Mouse (Mus musculus) kidney, embryonic 16.5 days (tissue): ENCODE results near the gene Whamm. TPM values are rescaled to one million over a fixed set of nuclear protein-coding genes. Genes with fewer than 3 reads are reported as not detected.

Source experiments
- ATAC-seq: fragments of 200-750 bp; cut with Nextera tagmentation; 2 replicates; pipeline ENCODE4 v1.8.0; 2017; ENCODE audit warnings: moderate TSS enrichment; ENCODE audit not compliant: low FRiP score, low TSS enrichment
- H3K27ac ChIP-seq: fragments of 300-500 bp; sonication (generic); 2 replicates; pipeline ENCODE4 v1.5.1; 2014; ENCODE audit warnings: low read length
- H3K27me3 ChIP-seq: fragments of 300-500 bp; sonication (generic); 2 replicates; pipeline ENCODE4 v1.6.1; 2014; ENCODE audit warnings: low read length, control low read depth, mixed read lengths; ENCODE audit not compliant: insufficient read depth
- H3K36me3 ChIP-seq: fragments of 300-500 bp; sonication (generic); 2 replicates; pipeline ENCODE4 v1.6.1; 2014; ENCODE audit warnings: low read length, control low read depth, mixed read lengths; ENCODE audit not compliant: insufficient read depth
- H3K4me1 ChIP-seq: fragments of 300-500 bp; sonication (generic); 2 replicates; pipeline ENCODE4 v1.6.1; 2014; ENCODE audit warnings: low read length, control low read depth, mixed read lengths; ENCODE audit not compliant: insufficient read depth
- H3K4me2 ChIP-seq: fragments of 300-500 bp; sonication (generic); replicated peaks from 2 replicates; pipeline ENCODE4 v1.6.1; 2014; ENCODE audit warnings: low read depth, low read length
- H3K4me3 ChIP-seq: fragments of 300-500 bp; sonication (generic); 2 replicates; pipeline ENCODE4 v1.5.1; 2014; ENCODE audit warnings: mild to moderate bottlenecking, low read length
- H3K9ac ChIP-seq: fragments of 300-500 bp; sonication (generic); replicated peaks from 2 replicates; pipeline ENCODE4 v1.6.1; 2014; ENCODE audit warnings: low read length
- H3K9me3 ChIP-seq: fragments of 300-500 bp; sonication (generic); 2 replicates; pipeline ENCODE4 v1.6.1; 2016; ENCODE audit warnings: low read length, control low read depth
- WGBS: fragments of 180-500 bp; shearing (Covaris S2); extraction: QIAGEN DNeasy Blood & Tissue Kit; methylation state at CpG from one replicate; pipeline ENCODE4 v1.1.7; 2014; 5-methylcytosine and 5-hydroxymethylcytosine counted together
- polyA plus RNA-seq: library from polyadenylated mRNA; unstranded; fragments of >200 nt; fragmentation: Nextera tagmentation; extraction: Ambion mirVana; gene quantifications from 2 replicates; pipeline ENCODE4 v1.2.1, GENCODE M21; 2015

Whamm gene
- polyA plus RNA-seq, 1 experiment from 2014 or later, result 3.4 TPM

GRCm38 (mm10) chr7:81560101-81561049, 10.7 kb upstream of the Whamm start:
- Histone ChIP-seq H3K4me2 (no peak overlapping the region), H3K9me3 (no peaks in the 10 kb centered on the region), H3K9ac (no peak overlapping the region)

GRCm38 (mm10) chr7:81561211-81561610, 9.9 kb upstream of the Whamm start:
- no peak for ATAC-seq
- H3K9ac ChIP-seq, result no peak overlapping the region
- no peaks in the 10 kb centered on the region for H3K9me3 ChIP-seq
- no peaks in the 10 kb centered on the region for H3K4me1 ChIP-seq
- H3K27ac ChIP-seq, result no peak overlapping the region
- H3K27me3 ChIP-seq, result no peaks in the 10 kb centered on the region
- no peak overlapping the region for H3K4me3 ChIP-seq
- 82% methylated on average over 5 of the region's 5 CpGs for WGBS
- no peak overlapping the region for H3K4me2 ChIP-seq
- H3K36me3 ChIP-seq, result no peaks in the 10 kb centered on the region

More at GRCm38 (mm10) chr7:81560101-81561049, 10.7 kb upstream of the Whamm start:
- H3K27me3 ChIP-seq, result no peaks in the 10 kb centered on the region
- no peaks in the 10 kb centered on the region for H3K36me3 ChIP-seq
- 66% methylated on average over 8 of the region's 8 CpGs for WGBS
- H3K27ac ChIP-seq, result no peak overlapping the region
- H3K4me1 ChIP-seq, result no peaks in the 10 kb centered on the region
- ATAC-seq, result no peak
- no peak overlapping the region for H3K4me3 ChIP-seq

- WGBS, result 75% methylated on average over 4 of the region's 4 CpGs
- no peaks in the 10 kb centered on the region for H3K36me3 ChIP-seq
These were observed 7.5 kb upstream of the Whamm start for GRCm38 (mm10) chr7:81563506-81564015.

GRCm38 (mm10) chr7:81564766-81565165, 6.3 kb upstream of the Whamm start:
- H3K36me3 ChIP-seq, result no peaks in the 10 kb centered on the region
- ATAC-seq, result no peak
- H3K27ac ChIP-seq, result no peak overlapping the region
- no peak overlapping the region for H3K9ac ChIP-seq
- no peaks in the 10 kb centered on the region for H3K27me3 ChIP-seq
- WGBS, result 79% methylated on average over 7 of the region's 7 CpGs
- no peak overlapping the region for H3K4me2 ChIP-seq
- no peaks in the 10 kb centered on the region for H3K9me3 ChIP-seq
- no peaks in the 10 kb centered on the region for H3K4me1 ChIP-seq
- no peak overlapping the region for H3K4me3 ChIP-seq

More at GRCm38 (mm10) chr7:81563506-81564015, 7.5 kb upstream of the Whamm start:
- Histone ChIP-seq H3K4me2 (no peak overlapping the region), H3K27me3 (no peaks in the 10 kb centered on the region), H3K9ac (no peak overlapping the region), H3K4me3 (no peak overlapping the region), H3K9me3 (no peaks in the 10 kb centered on the region), H3K27ac (no peak overlapping the region), H3K4me1 (no peaks in the 10 kb centered on the region)
- no peak for ATAC-seq

GRCm38 (mm10) chr7:81565381-81566055, 5.5 kb upstream of the Whamm start:
- Histone ChIP-seq H3K4me1 (no peaks in the 10 kb centered on the region), H3K36me3 (no peaks in the 10 kb centered on the region), H3K27me3 (no peaks in the 10 kb centered on the region), H3K4me2 (no peak overlapping the region), H3K27ac (no peak overlapping the region), H3K9ac (no peak overlapping the region), H3K4me3 (no peak overlapping the region), H3K9me3 (no peaks in the 10 kb centered on the region)
- WGBS, result 66% methylated on average over 7 of the region's 7 CpGs
- no peak for ATAC-seq

- Histone ChIP-seq H3K4me2 (no peak overlapping the region), H3K27me3 (no peaks in the 10 kb centered on the region), H3K4me1 (no peaks in the 10 kb centered on the region), H3K9ac (no peak overlapping the region), H3K4me3 (no peak overlapping the region), H3K36me3 (no peaks in the 10 kb centered on the region), H3K27ac (no peak overlapping the region), H3K9me3 (no peaks in the 10 kb centered on the region)
- 84% methylated on average over 4 of the region's 4 CpGs for WGBS
- no peak for ATAC-seq
These were observed 4.7 kb upstream of the Whamm start for GRCm38 (mm10) chr7:81566332-81566731.

GRCm38 (mm10) chr7:81566892-81567291, 4.2 kb upstream of the Whamm start, which contains the start of gene Fsd2:
Fsd2 (minus strand) TSS chr7:81566944.
- Histone ChIP-seq H3K4me1 (peaks cover under 1% of the 10 kb centered on the region; the same call in 1 of the 2 replicates), H3K9ac (no peak within 1 kb of the TSS), H3K4me2 (no peak within 1 kb of the TSS), H3K36me3 (no peaks in the 10 kb centered on the region), H3K27me3 (no peaks in the 10 kb centered on the region), H3K4me3 (no peak within 1 kb of the TSS), H3K9me3 (no peaks in the 10 kb centered on the region), H3K27ac (no peak within 1 kb of the TSS)
- no peak for ATAC-seq
- WGBS, result 62% methylated on average over 9 of the region's 9 CpGs

GRCm38 (mm10) chr7:81567396-81567795, 3.7 kb upstream of the Whamm start:
- no peak overlapping the region for H3K9ac ChIP-seq
- H3K36me3 ChIP-seq, result no peaks in the 10 kb centered on the region
- H3K4me3 ChIP-seq, result no peak overlapping the region
- no peaks in the 10 kb centered on the region for H3K27me3 ChIP-seq
- peaks cover 5% of the 10 kb centered on the region; the same call in 1 of the 2 replicates for H3K4me1 ChIP-seq
- H3K9me3 ChIP-seq, result no peaks in the 10 kb centered on the region
- no peak for ATAC-seq
- H3K27ac ChIP-seq, result no peak overlapping the region
- H3K4me2 ChIP-seq, result no peak overlapping the region
- 85% methylated on average over 5 of the region's 5 CpGs for WGBS

- ATAC-seq, result no peak
- H3K4me1 ChIP-seq, result peaks cover 10% of the 10 kb centered on the region; the same call in 1 of the 2 replicates
- H3K36me3 ChIP-seq, result peaks cover under 1% of the 10 kb centered on the region; the same call in 1 of the 2 replicates
- 96% methylated on average over 1 of the region's 1 CpGs for WGBS
- no peaks in the 10 kb centered on the region for H3K9me3 ChIP-seq
- H3K4me3 ChIP-seq, result no peak overlapping the region
- no peak overlapping the region for H3K9ac ChIP-seq
- H3K27me3 ChIP-seq, result no peaks in the 10 kb centered on the region
- no peak overlapping the region for H3K27ac ChIP-seq
- no peak overlapping the region for H3K4me2 ChIP-seq
These were observed 1.2 kb upstream of the Whamm start for GRCm38 (mm10) chr7:81569851-81570250.
